Mouse (Mus musculus) kidney, postnatal 4 days (tissue): ENCODE data around the gene Fbxo9.
"Not testable (repeated sequence)": the region's sequence is repeated elsewhere in the genome, so short reads cannot be mapped to it uniquely, and the experiment has no call there.

Source experiments
- DNase-seq, 2 experiments: peaks; one replicate each; pipeline ENCODE4 v3.0.0; 2021; ENCODE audit warnings: mixed read lengths in 2 of 2

The Fbxo9 gene

GRCm38 (mm10) chr9:78108796-78109239 lies at the start of gene Fbxo9, which contains the start of gene Ick:
Fbxo9 (minus strand) TSS chr9:78109065.
Ick (plus strand) TSS chr9:78109192.
- peak; percentile 83 to 91 for DNase-seq

GRCm38 (mm10) chr9:78157221-78157620 lies 48.4 kb upstream of the Fbxo9 start:
- DNase-seq: no peak

GRCm38 (mm10) chr9:78154211-78154977 lies 45.5 kb upstream of the Fbxo9 start:
- DNase-seq: peak; percentile 41 to 53

- not testable (repeated sequence) for DNase-seq
These were observed 40.9 kb upstream of the Fbxo9 start for GRCm38 (mm10) chr9:78149770-78150169.

- DNase-seq: no peak
These were observed 39.3 kb upstream of the Fbxo9 start for GRCm38 (mm10) chr9:78148149-78148548.

GRCm38 (mm10) chr9:78146627-78147026 lies 37.8 kb upstream of the Fbxo9 start:
- DNase-seq: no peak

- no peak for DNase-seq
These were observed 37.2 kb upstream of the Fbxo9 start for GRCm38 (mm10) chr9:78146099-78146498.

GRCm38 (mm10) chr9:78139463-78139862 lies 30.6 kb upstream of the Fbxo9 start:
- no peak for DNase-seq

- DNase-seq: no peak
These were observed 29.3 kb upstream of the Fbxo9 start for GRCm38 (mm10) chr9:78138044-78138676.

- no peak for DNase-seq
These were observed 26.8 kb upstream of the Fbxo9 start for GRCm38 (mm10) chr9:78135658-78136057.

GRCm38 (mm10) chr9:78126643-78127042 lies 17.8 kb upstream of the Fbxo9 start:
- no peak for DNase-seq

- DNase-seq: no peak
These were observed 17.1 kb upstream of the Fbxo9 start for GRCm38 (mm10) chr9:78126007-78126406.

GRCm38 (mm10) chr9:78124297-78124696 lies 15.4 kb upstream of the Fbxo9 start:
- DNase-seq: no peak

- no peak for DNase-seq
These were observed 14.3 kb upstream of the Fbxo9 start for GRCm38 (mm10) chr9:78122939-78123712.

- no peak for DNase-seq
These were observed 13.1 kb upstream of the Fbxo9 start for GRCm38 (mm10) chr9:78121985-78122384.

- DNase-seq: no peak
These were observed 12.5 kb upstream of the Fbxo9 start for GRCm38 (mm10) chr9:78121358-78121757.

- no peak for DNase-seq
These were observed 8.8 kb upstream of the Fbxo9 start for GRCm38 (mm10) chr9:78117690-78118089.

- DNase-seq: peak in 1 of 2 experiments; percentile 36
These were observed 6.9 kb upstream of the Fbxo9 start for GRCm38 (mm10) chr9:78115746-78116145.

GRCm38 (mm10) chr9:78113538-78113885 lies 4.6 kb upstream of the Fbxo9 start:
- no peak for DNase-seq

GRCm38 (mm10) chr9:78112770-78113537 lies 4.1 kb upstream of the Fbxo9 start:
- DNase-seq: peak; percentile 95 to 96

- no peak for DNase-seq
These were observed 2.6 kb upstream of the Fbxo9 start for GRCm38 (mm10) chr9:78111456-78111855.

- DNase-seq: no peak
These were observed 791 bp upstream of the Fbxo9 start for GRCm38 (mm10) chr9:78109656-78110055.
